Mouse (Mus musculus) liver (tissue): Measurements from ENCODE around the gene Aspa.
"Not testable (repeated sequence)": the region's sequence is repeated elsewhere in the genome, so short reads cannot be mapped to it uniquely, and the experiment has no call there.

Source experiments
- DNase-seq: peaks from one replicate; pipeline ENCODE4 v3.0.0-alpha.2; 2020; ENCODE audit warnings: mixed read lengths

Gene Aspa

DNA sequence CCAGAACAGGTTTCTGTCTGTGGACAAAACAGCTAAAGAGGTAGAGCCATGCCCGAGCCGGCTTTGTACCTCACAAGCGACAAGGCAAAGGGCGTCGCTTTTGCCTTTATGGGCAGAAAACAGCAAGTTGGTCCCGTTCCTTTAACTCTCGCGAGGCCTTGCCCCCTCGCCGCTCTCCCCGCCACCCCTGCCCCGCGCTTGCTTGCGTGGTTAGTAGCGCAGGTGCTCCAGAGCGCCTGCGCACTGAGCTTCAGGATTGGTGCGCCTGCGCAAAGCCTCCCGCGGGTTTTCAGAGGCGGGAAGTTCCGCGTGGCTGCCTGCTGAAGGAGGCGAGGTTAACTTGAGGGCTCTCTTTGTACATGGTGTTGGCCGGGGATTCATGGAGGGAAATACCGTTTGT is at the start of gene Aspa, which contains the start of the genes Gm49340 and Spata22:
TSS of gene Aspa (minus strand) at position 155 of the 400 bp plus-strand sequence.
TSS of gene Gm49340 (plus strand) at position 300 of the 400 bp plus-strand sequence.
TSS of gene Spata22 (plus strand) at position 300 of the 400 bp plus-strand sequence.
- no peak for DNase-seq

DNA sequence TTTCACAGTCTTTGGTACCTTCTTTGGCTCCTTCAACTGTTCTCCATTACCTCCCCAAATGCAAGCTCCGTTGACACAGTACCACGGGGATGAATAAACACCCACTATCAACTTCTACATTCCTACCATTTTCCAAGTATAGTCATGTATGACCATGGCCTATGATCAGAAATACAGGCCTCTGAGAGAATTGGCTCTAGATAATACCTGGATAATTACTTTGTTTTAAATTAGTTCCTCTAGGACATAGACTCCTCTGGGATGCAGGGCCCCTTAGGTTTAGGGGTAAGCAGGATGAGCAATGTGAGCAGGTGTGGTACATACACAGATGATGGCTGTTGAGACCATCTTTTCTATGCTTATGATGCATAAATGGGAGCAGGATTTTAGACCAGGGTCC is 41.5 kb upstream of the Aspa start, which contains the start of gene Olfr376:
TSS of gene Olfr376 (plus strand) at position 301 of the 400 bp plus-strand sequence.
- DNase-seq = no peak

DNA sequence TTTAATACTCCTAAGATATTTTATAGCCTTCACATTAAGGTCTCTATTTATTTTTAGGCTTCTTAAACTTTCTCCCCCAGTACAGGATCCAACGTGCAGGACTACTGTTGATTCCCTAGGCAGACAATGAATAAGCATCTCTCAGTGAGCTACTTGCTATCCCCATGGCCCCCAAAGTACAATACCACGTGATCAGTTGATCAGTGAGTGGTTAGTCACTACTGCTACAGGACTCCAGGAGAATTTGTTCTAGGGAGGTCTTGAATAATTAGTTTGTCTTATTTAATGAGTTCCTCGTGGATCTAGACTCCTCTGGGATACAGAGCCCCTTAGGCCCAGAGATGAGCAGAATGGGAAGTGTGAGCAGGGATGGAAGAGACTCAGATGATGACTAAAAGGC is 21.1 kb upstream of the Aspa start, which contains the start of gene Olfr20:
TSS of gene Olfr20 (plus strand) at position 301 of the 400 bp plus-strand sequence.
- no peak for DNase-seq

GRCm38 (mm10) chr11:73336919-73337318 is 7.5 kb upstream of the Aspa start:
- no peak for DNase-seq

DNA sequence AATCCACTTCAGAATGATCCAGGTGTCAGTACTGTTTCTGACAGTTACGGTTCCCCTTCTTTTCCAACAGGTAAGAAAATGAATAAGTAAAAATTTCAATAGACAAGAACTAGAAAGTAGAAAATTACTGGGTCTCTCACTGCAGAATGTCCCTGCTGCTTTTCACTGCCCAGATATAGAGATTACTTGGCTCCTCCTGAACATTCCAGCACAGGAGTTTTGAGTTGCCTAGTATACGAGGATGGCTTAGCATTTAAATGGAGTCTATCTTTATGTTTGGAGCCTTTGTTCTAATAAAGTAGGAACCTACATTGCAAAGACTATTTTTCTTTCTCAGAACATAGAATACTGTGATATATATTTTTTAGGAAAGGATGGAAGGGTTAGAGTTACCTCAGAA is 4.0 kb upstream of the Aspa start:
- no peak for DNase-seq

GRCm38 (mm10) chr11:73327361-73327760 is 2.0 kb downstream of the Aspa start:
- DNase-seq = no peak

GRCm38 (mm10) chr11:73326485-73326886 is 2.9 kb downstream of the Aspa start:
- DNase-seq = peak; percentile 6

GRCm38 (mm10) chr11:73323906-73324830 is 5.2 kb downstream of the Aspa start:
- DNase-seq = no peak

GRCm38 (mm10) chr11:73321064-73321463 is 8.3 kb downstream of the Aspa start:
- DNase-seq = not testable (repeated sequence)

DNA sequence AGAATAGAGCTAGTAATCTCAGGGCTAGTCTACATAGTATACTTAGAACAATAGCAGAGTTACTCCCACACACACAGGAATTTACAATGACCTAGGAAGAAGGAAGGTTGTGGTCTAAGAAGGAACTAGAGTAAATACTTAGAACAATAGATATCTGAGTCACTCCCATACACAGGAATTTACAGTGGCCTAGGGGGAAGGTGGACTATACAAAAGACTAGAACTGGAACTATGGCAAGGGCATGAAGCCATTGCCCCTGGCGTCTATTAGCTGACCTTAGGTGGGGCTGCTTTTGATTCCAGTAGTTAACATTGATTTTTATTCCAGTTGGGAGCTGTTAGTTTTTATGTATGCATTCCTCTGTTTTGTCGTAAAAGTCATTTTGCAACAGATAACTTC is 10.8 kb downstream of the Aspa start:
- not testable (repeated sequence) for DNase-seq

- DNase-seq = no peak
These were observed 13.4 kb downstream of the Aspa start for GRCm38 (mm10) chr11:73315961-73316360.

GRCm38 (mm10) chr11:73303123-73303522 is 26.3 kb downstream of the Aspa start:
- DNase-seq = no peak

DNA sequence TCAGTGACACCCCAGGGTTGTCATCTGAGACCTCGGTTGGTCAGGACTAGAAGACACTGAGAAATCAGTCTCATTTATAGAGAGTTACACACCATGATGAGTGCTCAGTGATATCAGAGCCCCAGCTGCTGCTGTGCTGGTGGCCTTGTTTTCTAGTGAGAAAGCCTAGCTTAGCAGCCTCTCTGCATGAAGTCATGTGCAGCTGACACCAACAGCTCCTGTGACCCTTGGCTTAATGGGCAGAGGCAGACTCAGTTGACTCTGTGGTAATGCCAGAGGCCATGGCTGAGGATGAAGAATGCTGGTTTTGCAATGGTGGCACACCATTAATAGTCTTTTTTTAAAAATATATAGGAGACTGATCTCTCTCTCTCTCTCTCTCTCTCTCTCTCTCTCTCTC is 39.8 kb downstream of the Aspa start:
- DNase-seq = no peak

GRCm38 (mm10) chr11:73284351-73284750 is 45.0 kb downstream of the Aspa start:
- DNase-seq = no peak

GRCm38 (mm10) chr11:73283926-73284325 is 45.5 kb downstream of the Aspa start:
- DNase-seq = no peak

DNA sequence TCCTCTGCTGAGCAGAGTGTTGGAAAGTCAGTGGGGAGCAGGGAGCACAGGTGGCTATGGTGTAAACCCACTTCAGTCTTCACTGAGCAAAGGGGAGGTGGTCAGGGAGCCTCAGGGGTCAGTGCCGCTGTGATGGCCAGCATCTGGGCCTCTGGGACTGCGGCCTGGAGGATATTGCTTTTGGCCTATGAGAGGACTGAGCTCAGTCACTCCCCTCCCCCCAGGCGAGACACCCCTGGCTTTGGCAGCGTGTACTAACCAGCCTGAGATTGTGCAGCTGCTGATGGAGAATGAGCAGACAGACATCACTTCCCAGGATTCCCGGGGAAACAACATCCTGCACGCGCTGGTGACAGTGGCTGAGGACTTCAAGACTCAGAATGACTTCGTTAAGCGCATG is 46.0 kb downstream of the Aspa start:
- no peak for DNase-seq

DNA sequence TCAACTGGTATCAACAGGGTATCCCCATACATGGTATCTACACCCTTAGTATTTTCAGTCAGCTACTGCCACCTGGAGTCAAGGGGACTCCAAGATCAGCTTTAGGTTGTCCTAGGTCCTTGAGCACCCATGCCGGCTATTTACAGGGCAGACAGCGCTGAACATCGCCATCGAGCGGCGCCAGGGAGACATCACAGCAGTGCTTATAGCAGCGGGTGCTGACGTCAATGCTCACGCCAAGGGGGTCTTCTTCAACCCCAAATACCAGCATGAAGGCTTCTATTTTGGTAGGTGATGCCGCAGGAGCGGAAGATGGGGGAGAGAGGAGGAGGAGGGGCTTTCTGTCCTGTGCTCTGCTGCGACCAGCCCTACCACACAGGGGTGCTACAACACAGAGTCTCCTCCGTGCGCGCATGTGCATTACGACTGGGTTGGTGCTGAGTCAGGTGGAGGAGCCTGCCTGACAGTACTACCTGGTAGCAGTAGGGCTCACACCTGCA is 47.8 kb downstream of the Aspa start:
- DNase-seq = peak; percentile 42

DNA sequence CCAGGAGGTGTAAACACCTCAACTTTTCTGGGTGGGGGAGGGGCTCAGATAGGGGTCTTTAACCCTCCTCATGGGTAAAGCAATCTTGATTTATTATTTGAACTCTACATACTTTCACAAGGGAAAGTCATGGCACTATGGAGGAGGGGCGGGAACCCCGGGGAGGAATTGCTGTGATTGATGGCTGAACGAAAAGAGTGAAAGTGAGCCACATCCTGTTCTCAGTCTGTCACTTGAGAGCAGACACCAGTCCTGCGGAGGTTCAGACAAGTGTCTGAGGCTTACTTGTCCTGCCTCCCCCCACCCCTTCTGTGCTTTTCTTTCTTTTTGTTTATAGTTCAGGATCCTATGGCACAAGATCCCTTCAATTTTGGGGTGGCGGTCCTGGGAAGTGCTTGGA is 48.7 kb downstream of the Aspa start:
- no peak for DNase-seq

GRCm38 (mm10) chr11:73274821-73275220 is 54.6 kb downstream of the Aspa start:
- DNase-seq = no peak

DNA sequence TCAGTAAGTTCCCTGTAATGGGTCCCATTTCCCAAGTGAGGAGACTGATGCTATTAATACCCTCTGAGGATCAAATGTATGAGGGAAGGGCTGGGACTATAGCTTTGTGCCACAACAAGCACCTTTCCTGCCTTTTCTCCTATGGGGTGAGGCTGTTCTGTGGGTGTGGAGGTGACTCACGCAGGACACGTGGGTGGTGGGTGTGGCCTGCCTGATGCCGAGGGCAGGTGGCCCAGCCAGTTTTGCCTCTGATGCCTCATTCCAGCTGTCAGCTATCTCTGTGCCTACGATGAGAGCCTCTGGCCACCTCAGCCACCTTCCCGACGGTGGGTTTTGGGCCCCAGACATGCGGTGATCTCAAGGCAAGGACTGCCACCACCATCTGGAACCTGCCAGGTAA is 62.1 kb downstream of the Aspa start, which contains the start of gene Trpv3:
TSS of gene Trpv3 (plus strand) at position 122 of the 400 bp plus-strand sequence.
- no peak for DNase-seq

DNA sequence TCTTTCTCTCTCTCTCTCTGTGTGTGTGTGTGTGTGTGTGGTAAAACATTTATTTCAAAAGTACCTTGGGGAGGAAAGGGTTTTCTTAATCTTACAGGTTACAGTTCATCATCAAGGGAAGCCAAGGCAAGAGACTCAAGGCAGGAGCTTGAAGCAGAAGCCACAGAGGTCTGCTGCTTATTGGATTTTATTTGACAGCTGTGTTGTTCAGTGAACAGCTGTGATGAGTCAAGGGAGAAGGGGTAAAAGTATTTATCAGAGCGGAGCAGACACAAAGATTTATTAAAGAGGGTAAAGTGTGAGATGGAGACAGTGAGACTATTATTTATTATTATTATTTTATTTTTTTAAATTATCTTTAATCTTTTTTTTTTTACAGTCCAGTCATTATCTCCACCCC is 68.0 kb downstream of the Aspa start:
- no peak for DNase-seq

DNA sequence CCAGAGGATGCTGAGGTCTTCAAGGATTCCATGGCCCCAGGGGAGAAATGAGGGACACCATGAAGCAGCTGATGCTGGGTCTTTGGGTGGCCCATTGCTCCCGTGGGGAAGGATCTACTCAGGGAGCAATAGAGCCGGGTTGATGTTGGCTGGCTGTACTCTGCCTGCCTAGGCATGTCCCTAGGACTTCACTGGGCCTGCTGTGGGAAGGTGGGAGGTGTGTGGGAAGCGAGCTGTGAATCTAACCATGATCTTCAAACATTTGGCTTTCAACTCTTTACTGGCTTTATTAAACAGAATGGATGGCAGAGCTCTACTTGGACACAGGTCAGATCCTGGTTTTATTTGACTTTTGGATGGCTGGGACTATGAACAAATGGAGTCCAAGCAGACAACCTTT is 68.9 kb downstream of the Aspa start:
- DNase-seq = no peak

DNA sequence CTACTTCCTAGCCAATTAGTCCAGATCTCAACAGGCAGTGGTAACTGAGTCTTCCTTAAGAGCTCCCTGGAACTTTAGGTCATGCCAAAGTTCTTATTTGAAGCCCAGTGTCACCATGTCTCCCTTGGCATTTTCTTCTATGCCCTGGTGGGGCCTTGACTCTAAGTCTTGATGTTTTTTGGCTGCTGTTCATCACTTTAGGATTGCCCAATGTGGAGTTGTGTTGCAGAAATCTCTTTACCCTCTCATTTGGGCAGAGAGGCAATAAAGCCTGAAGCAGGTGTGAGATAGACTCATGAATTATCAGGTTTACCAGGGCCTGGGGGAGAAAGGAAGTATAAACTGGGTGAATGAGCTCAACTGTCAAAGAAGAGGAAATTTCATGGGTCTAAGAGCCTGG is 70.7 kb downstream of the Aspa start:
- DNase-seq = no peak

GRCm38 (mm10) chr11:73257362-73257945 is 71.9 kb downstream of the Aspa start:
- DNase-seq = no peak
